ENCODE assay signal across 8 mouse cellular contexts in the genomic region with DNA sequence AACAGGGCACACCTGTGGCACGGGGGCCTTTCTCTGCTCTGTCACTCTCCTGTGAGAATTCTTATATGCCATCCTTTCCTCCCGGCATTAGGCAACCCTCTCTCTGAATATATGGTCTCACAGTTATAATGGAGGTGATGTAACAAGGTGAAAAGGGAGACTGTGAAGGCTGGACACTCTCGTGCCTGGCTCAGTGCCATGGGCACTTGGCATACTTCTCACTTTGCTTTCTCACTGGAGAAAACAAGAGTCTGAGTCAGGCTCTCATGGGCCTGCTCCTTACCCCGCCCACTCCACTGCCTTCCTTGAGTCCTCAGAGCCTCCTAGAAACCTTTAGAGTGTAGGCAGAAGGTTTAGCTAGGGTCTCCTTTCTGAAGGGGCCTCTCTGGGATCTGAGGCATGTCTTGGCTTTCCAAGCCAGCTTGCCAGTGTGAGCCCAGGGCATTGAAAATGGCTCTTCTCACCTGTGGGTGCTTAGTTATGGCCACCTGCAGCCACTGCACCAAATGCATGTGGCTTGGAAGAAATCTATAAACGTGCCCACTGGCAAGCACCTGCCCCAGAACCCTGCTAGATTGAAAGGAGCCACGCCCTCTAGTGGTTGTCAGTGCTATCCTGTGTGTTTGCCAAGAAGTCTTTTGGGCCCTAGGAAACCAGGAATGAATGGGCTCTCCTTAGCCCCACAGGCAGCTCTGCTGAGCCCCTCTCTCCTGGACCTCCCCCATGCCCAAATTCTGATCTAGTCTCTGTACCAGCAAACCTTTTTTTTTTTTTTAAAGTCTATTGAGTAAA. TPM values are rescaled to one million over a fixed set of nuclear protein-coding genes. Genes with fewer than 3 reads are reported as not detected.
DNase-seq lines count a peak whose midpoint lies in the region; ATAC-seq and TF ChIP-seq lines count a peak whose summit lies in the region.

No protein-coding gene starts in this region.

- ATAC-seq in hindbrain, postnatal 0 days = no peak
- ATAC-seq in hindbrain, embryonic 13.5 days (ENCODE audit: low FRiP score) = no peak
- no peak for ATAC-seq in megakaryocyte, adult 5-6 weeks (ENCODE audit: poor library complexity, severe bottlenecking)
- ATAC-seq in intestine, embryonic 16.5 days = no peak

- no peak overlapping the region for H3K27ac ChIP-seq in hindbrain, postnatal 0 days
- H3K27ac ChIP-seq in hindbrain, embryonic 13.5 days = no peak overlapping the region
- no peak overlapping the region for H3K27ac ChIP-seq in CH12.LX (ENCODE audit: insufficient read depth, low read depth)
- no peak overlapping the region for H3K27ac ChIP-seq in intestine, embryonic 16.5 days (ENCODE audit: low read length)

- H3K27me3 ChIP-seq in hindbrain, postnatal 0 days (ENCODE audit: insufficient read depth, low read length) = no peaks in the 10 kb centered on the region
- peaks cover 55% of the 10 kb centered on the region for H3K27me3 ChIP-seq in hindbrain, embryonic 13.5 days
- H3K27me3 ChIP-seq in CH12.LX (replicated peaks) = peaks cover 92% of the 10 kb centered on the region
- H3K27me3 ChIP-seq in intestine, embryonic 16.5 days (replicated peaks; ENCODE audit: control insufficient read depth, insufficient read depth, low read length) = no peaks in the 10 kb centered on the region

- TF ChIP-seq RAD21 in CH12.LX (IDR thresholded peaks at IDR 0.05; ENCODE audit: low read depth, low read length) = peak; percentile 28

- peak; percentile 63 for TF ChIP-seq CTCF in hindbrain, postnatal 0 days (IDR thresholded peaks at IDR 0.05; ENCODE audit: low read depth)
- peak in 1 of 2 experiments; percentile 62; a peak in 2 of 4 replicates for TF ChIP-seq CTCF in CH12.LX (conservative IDR thresholded peaks at IDR 0.05 in 1 of 2, IDR thresholded peaks at IDR 0.05 in 1 of 2; ENCODE audit: low read depth in 2 of 2, low read length in 2 of 2)

- H3K36me3 ChIP-seq in hindbrain, postnatal 0 days (ENCODE audit: insufficient read depth, low read length) = no peaks in the 10 kb centered on the region
- no peaks in the 10 kb centered on the region for H3K36me3 ChIP-seq in hindbrain, embryonic 13.5 days
- H3K36me3 ChIP-seq in CH12.LX (replicated peaks in 1 of 2; ENCODE audit: control insufficient read depth in 1 of 2, insufficient read depth in 1 of 2, low read length in 1 of 2) = no peaks in the 10 kb centered on the region
- H3K36me3 ChIP-seq in intestine, embryonic 16.5 days (ENCODE audit: control insufficient read depth, insufficient read depth, low read length) = no peaks in the 10 kb centered on the region

- no peak overlapping the region for H3K9ac ChIP-seq in hindbrain, postnatal 0 days (replicated peaks; ENCODE audit: low read length)
- no peak overlapping the region for H3K9ac ChIP-seq in hindbrain, embryonic 13.5 days
- H3K9ac ChIP-seq in CH12.LX (ENCODE audit: insufficient read depth, low read depth) = no peak overlapping the region
- H3K9ac ChIP-seq in intestine, embryonic 16.5 days (ENCODE audit: low read depth, low read length) = no peak overlapping the region

- H3K4me1 ChIP-seq in hindbrain, postnatal 0 days (ENCODE audit: insufficient read depth, low read length) = peaks cover 24% of the 10 kb centered on the region
- H3K4me1 ChIP-seq in hindbrain, embryonic 13.5 days (replicated peaks) = peaks cover 75% of the 10 kb centered on the region
- H3K4me1 ChIP-seq in CH12.LX (ENCODE audit: control insufficient read depth in 1 of 2, insufficient read depth in 2 of 2) = no peaks in the 10 kb centered on the region
- H3K4me1 ChIP-seq in intestine, embryonic 16.5 days (ENCODE audit: control insufficient read depth, insufficient read depth, low read length) = peaks cover 28% of the 10 kb centered on the region

- TF ChIP-seq POLR2A in CH12.LX (IDR thresholded peaks at IDR 0.05; ENCODE audit: low read depth, low read length) = no peak

- H3K4me3 ChIP-seq in hindbrain, postnatal 0 days (ENCODE audit: low read length) = no peak overlapping the region
- H3K4me3 ChIP-seq in hindbrain, embryonic 13.5 days = no peak overlapping the region
- H3K4me3 ChIP-seq in CH12.LX (replicated peaks in 1 of 3; ENCODE audit: low read depth in 2 of 3, low read length in 2 of 3, poor library complexity in 1 of 3) = no peak overlapping the region
- no peak overlapping the region for H3K4me3 ChIP-seq in intestine, embryonic 16.5 days (ENCODE audit: low read length)

- DNase-seq in hindbrain, postnatal 0 days (ENCODE audit: low spot score) = peak; percentile 61
- DNase-seq in CH12.LX (ENCODE audit: extremely low read depth) = peak; percentile 40
- DNase-seq in ZHBTc4 (ENCODE audit: low read depth, low spot score) = peak; percentile 62
- peak; percentile 75 to 78 for DNase-seq in kidney, postnatal 36 days
- peak; percentile 33 for DNase-seq in thymus, postnatal 25 days

- H3K79me2 ChIP-seq in CH12.LX (replicated peaks; ENCODE audit: control insufficient read depth, extremely low read depth, insufficient read depth, poor library complexity, severe bottlenecking) = no peaks in the 10 kb centered on the region

- in situ Hi-C loops in CH12.LX (cut with MboI; ENCODE audit: low pct_ligation_motif_present, low pct_unique_long_range_greater_than_20kb, low sequenced_read_pairs) = no loop called here

- dilution Hi-C loops in CH12.LX (cut with MboI; ENCODE audit: extremely low pct_ligation_motif_present, extremely low pct_unique_long_range_greater_than_20kb, low sequenced_read_pairs) = no loop called here

- whole genome bisulfite sequencing in hindbrain, postnatal 0 days = 48% methylated on average over 6 of the region's 6 CpGs
- WGBS in hindbrain, embryonic 13.5 days = 62% methylated on average over 6 of the region's 6 CpGs
- 59% methylated on average over 6 of the region's 6 CpGs for WGBS in intestine, embryonic 16.5 days

- no peak overlapping the region for H3K4me2 ChIP-seq in hindbrain, postnatal 0 days (ENCODE audit: low read depth, low read length)
- no peak overlapping the region for H3K4me2 ChIP-seq in hindbrain, embryonic 13.5 days
- no peak overlapping the region for H3K4me2 ChIP-seq in CH12.LX (ENCODE audit: insufficient read depth, low read depth, poor library complexity, severe bottlenecking)
- H3K4me2 ChIP-seq in intestine, embryonic 16.5 days (ENCODE audit: low read depth, low read length) = no peak overlapping the region

- no peak for TF ChIP-seq EP300 in CH12.LX (IDR thresholded peaks at IDR 0.05; ENCODE audit: low read length)

- no peaks in the 10 kb centered on the region for H3K9me3 ChIP-seq in hindbrain, postnatal 0 days (ENCODE audit: low read length)
- no peaks in the 10 kb centered on the region for H3K9me3 ChIP-seq in hindbrain, embryonic 13.5 days
- no peaks in the 10 kb centered on the region for H3K9me3 ChIP-seq in CH12.LX (replicated peaks; ENCODE audit: low read length)
- H3K9me3 ChIP-seq in intestine, embryonic 16.5 days (ENCODE audit: control insufficient read depth, low read length) = no peaks in the 10 kb centered on the region

TF ChIP-seq in CH12.LX, 34 proteins besides CTCF, POLR2A, EP300 and RAD21:
- TF ChIP-seq MAZ (IDR thresholded peaks at IDR 0.05; ENCODE audit: low read depth, low read length) = no peak
- TF ChIP-seq UBTF (IDR thresholded peaks at IDR 0.05; ENCODE audit: low read depth, low read length) = no peak
- TF ChIP-seq NELFE (IDR thresholded peaks at IDR 0.05; ENCODE audit: low read depth, low read length) = no peak
- peak; percentile 49 for TF ChIP-seq SMC3 (IDR thresholded peaks at IDR 0.05; ENCODE audit: low read depth, low read length)
- TF ChIP-seq USF1 (IDR thresholded peaks at IDR 0.05; ENCODE audit: low read depth, low read length) = no peak
- TF ChIP-seq TBP (conservative IDR thresholded peaks at IDR 0.05; ENCODE audit: low read depth, low read length) = no peak
- TF ChIP-seq ELF1 (IDR thresholded peaks at IDR 0.05; ENCODE audit: low read depth, low read length) = no peak
- TF ChIP-seq BHLHE40 (IDR thresholded peaks at IDR 0.05; ENCODE audit: low read depth, low read length) = peak; percentile 23; the same call in 1 of the 2 replicates
- TF ChIP-seq CHD2 (IDR thresholded peaks at IDR 0.05; ENCODE audit: low read length) = no peak
TF ChIP-seq in CH12.LX: peak in this region for 2.

RNA-seq across cellular contexts. Expression of a gene that starts 2.8 kb away (rescaled TPM):
- total RNA-seq in hindbrain, postnatal 0 days (2014; rRNA removed) = 8.4 and 10.1 TPM in 2 replicates
- 7.8 and 8.1 TPM in 2 replicates for polyA plus RNA-seq in hindbrain, postnatal 0 days (2015; fragmentation: Nextera tagmentation; extraction: Ambion mirVana)
- polyA plus RNA-seq in hindbrain, embryonic 13.5 days (2015; fragmentation: Nextera tagmentation; extraction: Ambion mirVana) = 7.1 and 8.1 TPM in 2 replicates
- total RNA-seq in CH12.LX (2012; rRNA removed) (not detected in 2 replicates), CH12.LX (2014; rRNA removed) (not detected in 2 replicates)
- not detected in 2 replicates for polyA plus RNA-seq in CH12.LX (2012; ENCODE audit: insufficient read length, low read depth)
- total RNA-seq in megakaryocyte, adult 5-6 weeks (2015) = not detected in 2 replicates
- total RNA-seq in megakaryocyte, adult 5-6 weeks (2017) = not detected in 2 replicates
- polyA plus RNA-seq in intestine, embryonic 16.5 days (2015; fragmentation: Nextera tagmentation; extraction: Ambion mirVana) = 1.6 and 1.9 TPM in 2 replicates

RNA-seq across cellular contexts. Expression of a gene that starts 51.7 kb away (rescaled TPM):
- total RNA-seq in hindbrain, postnatal 0 days (2014; rRNA removed) = 4.8 and 9.5 TPM in 2 replicates
- polyA plus RNA-seq in hindbrain, postnatal 0 days (2015; fragmentation: Nextera tagmentation; extraction: Ambion mirVana) = 6.5 and 6.7 TPM in 2 replicates
- 4.2 and 5.3 TPM in 2 replicates for polyA plus RNA-seq in hindbrain, embryonic 13.5 days (2015; fragmentation: Nextera tagmentation; extraction: Ambion mirVana)
- not detected in 2 replicates for total RNA-seq in CH12.LX (2012; rRNA removed)
- not detected in 2 replicates for total RNA-seq in CH12.LX (2014; rRNA removed)
- 1.00 and 1.0 TPM in 2 replicates for polyA plus RNA-seq in CH12.LX (2012; ENCODE audit: insufficient read length, low read depth)
- 0.69 and 3.7 TPM in 2 replicates for total RNA-seq in megakaryocyte, adult 5-6 weeks (2015)
- 0.66 and 0.77 TPM in 2 replicates for total RNA-seq in megakaryocyte, adult 5-6 weeks (2017)
- 11.6 and 13.1 TPM in 2 replicates for polyA plus RNA-seq in intestine, embryonic 16.5 days (2015; fragmentation: Nextera tagmentation; extraction: Ambion mirVana)
